Mouse (Mus musculus) layer of hippocampus, postnatal 36 days (tissue): ENCODE results near the gene Il1f10. TPM values are rescaled to one million over a fixed set of nuclear protein-coding genes. Genes with fewer than 3 reads are reported as not detected.

Experiments used
- DNase-seq, 2 experiments: peaks; one replicate each; pipeline ENCODE4 v3.0.0; 2022
- total RNA-seq, 2 experiments: library from RNA; stranded (reverse); gene quantifications; 2 replicates each; pipeline ENCODE4 v1.2.3; 2021

Gene Il1f10
- not detected for total RNA-seq

DNA sequence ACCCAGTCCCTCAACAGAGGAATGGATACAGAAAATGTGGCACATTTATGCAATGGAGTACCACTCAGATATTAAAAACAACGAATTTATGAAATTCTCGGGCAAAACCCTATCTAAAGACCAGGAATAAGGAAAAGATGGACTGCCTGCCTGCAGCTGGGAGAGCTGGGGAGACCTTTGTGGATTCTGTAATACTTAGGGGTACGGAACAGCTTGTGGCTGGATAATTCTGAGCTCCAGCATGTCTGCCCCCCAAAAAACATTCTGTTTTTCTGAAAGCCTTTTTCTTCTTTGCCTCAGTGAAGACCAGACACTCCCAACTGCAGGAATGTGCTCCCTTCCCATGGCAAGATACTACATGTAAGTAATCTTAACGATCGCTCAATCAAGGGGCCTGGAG is at the start of gene Il1f10:
TSS of gene Il1f10 (plus strand) at position 301 of the 400 bp plus-strand sequence.
- no peak for DNase-seq

- DNase-seq: no peak
Observed at GRCm38 (mm10) chr2:24267503-24267902, 23.5 kb upstream of the Il1f10 start.

DNA sequence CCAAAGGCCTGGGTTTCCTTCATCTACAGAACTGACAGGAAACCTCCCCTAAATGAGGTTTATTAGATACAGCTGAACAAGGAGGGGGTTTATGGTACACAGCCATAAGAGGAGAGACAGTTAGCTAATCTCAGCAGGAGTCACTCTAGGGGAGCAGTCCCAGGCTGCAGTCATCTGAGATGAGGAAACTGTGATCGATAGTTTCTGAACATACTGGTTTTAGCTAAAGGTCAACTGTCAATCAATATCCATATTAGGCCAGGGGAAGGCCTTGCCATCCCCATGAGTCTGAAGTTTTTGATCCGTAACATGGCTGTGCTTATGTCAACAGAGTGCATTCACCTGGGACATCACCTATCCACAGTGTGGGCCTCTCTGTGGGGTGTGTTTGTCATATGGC is 17.4 kb upstream of the Il1f10 start:
- DNase-seq: no peak

- no peak for DNase-seq
Observed at GRCm38 (mm10) chr2:24275146-24275545, 15.8 kb upstream of the Il1f10 start.

- DNase-seq: no peak
Observed at GRCm38 (mm10) chr2:24276654-24277053, 14.3 kb upstream of the Il1f10 start, which contains the start of gene Il1f5. Gene Il1f5, plus strand, starts transcription at chr2:24276954.

DNA sequence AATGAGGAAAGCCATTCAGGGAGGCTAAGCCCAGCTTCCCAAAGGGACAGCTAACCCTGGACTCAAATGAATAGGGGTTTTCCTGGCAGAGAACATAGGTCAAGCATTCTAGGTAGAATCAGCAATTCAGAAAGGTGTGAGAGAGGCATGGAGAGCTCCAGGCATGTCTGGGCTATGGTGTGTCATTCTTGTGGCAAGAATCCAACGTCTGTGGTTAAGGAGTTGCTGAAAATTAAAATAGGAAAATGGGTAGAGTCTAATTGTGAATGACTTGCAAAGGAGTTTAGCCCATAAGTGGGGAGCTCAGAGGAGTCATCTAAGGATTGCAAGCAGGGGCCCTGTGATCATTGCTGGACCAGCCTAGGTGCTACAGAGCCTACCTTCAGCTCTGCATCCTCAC is 3.6 kb downstream of the Il1f10 start:
- no peak for DNase-seq

DNA sequence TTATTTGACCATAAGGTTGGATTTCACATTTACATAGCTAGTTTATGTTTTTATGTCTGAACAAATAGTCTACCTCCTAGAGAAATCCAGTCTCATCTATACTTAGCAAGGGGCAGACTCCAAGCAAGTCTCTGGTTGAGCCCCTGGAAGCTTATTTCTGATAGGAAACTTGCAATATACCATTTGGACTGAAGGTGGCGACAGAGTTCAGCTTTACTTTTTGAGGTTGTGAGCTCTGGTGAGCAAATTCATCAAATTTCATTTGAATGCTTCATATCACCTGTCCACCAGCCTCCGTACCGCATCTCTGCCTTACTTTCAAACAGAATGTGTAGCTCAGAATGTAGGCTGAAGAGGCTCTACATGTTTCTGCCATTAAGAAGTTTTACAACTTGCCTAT is 5.8 kb downstream of the Il1f10 start:
- peak in 1 of 2 experiments; percentile 8 for DNase-seq

GRCm38 (mm10) chr2:24311302-24312001 is 20.5 kb downstream of the Il1f10 start:
- DNase-seq: no peak

DNA sequence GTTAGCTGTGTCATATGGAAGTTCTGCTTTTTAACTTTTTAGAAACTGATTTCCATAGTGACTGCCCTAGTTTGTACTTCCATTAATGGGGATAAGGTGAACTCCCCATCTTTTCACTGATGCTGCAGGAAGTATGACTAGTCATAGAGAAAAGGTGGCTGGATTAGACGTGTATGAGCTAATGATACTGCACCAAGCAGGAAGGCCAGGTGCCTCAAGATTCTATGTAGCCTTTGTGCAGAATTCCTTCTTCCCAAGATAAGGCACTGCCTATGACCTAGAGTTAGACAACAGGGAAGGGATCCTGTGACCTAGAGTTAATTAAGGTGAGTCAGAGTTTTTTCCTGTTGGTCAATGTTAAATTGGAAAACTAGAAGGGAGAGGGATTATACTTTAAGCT is 25.9 kb downstream of the Il1f10 start:
- no peak for DNase-seq

- no peak for DNase-seq
Observed at GRCm38 (mm10) chr2:24317919-24318598, 27.1 kb downstream of the Il1f10 start.

- no peak for DNase-seq
Observed at GRCm38 (mm10) chr2:24335333-24335732, 44.3 kb downstream of the Il1f10 start.

DNA sequence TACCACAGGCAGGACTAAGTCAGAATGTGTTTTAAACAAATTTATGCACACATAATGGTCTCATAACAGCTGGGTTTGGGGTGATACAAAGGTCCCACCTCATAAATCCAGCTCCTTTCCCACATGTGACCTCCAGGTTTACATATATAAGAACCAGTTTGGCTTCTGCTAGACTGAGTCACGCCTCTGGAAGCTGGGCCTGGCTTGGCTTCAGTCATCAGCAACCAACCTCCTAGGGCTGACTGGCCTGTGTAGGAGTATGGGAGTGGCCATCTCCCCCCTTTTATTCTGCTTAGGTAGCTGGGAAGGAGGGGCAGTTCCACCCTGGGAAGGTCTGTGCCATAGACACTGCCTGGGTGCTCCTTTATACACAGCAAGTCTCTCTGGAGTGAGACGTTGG is 45.5 kb downstream of the Il1f10 start, which contains the start of gene Il1rn:
TSS of gene Il1rn (plus strand) at position 309 of the 400 bp plus-strand sequence.
- DNase-seq: no peak

DNA sequence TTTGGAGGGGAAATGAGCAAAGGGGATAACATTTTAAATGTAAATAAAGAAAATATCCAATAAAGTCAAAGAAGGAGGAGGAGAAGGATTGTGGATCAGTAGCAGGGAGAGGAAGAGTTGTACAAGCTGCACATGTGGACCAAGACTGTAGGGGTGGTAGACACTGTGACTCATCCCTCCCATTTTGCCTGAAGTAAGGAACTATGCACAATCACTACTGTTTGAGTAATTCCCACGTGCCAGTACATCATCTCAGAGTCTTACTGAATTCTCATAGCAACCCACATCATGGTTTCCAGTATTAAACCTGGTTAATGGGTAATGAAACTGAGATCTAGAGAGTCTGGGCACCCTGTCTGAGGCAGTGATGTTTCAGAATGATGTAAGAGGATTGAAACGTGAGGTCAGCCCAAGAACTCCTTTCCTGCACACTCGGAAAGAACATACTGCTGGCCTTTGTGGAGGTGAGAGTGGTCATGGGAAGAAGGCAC is 50.4 kb downstream of the Il1f10 start:
- DNase-seq: no peak

Other genes with a start within 250 kb of the Il1f10 start
- gene Hnmt, start 241.8 kb upstream of the Il1f10 start, total RNA-seq: 10 to 100 TPM; 26.3 to 28.3 TPM
- not detected for gene Tbpl2, start 194.6 kb upstream of the Il1f10 start, total RNA-seq
- not detected for gene Il1f8, start 138.0 kb upstream of the Il1f10 start, total RNA-seq
- gene Il1f9, start 104.7 kb upstream of the Il1f10 start, total RNA-seq: not detected
- not detected for gene Il1f6, start 75.8 kb upstream of the Il1f10 start, total RNA-seq
- not detected for gene Il1f5, start 14.2 kb upstream of the Il1f10 start, total RNA-seq
- gene Il1rn, start 45.7 kb downstream of the Il1f10 start, total RNA-seq: not detected
- gene Psd4, start 76.4 kb downstream of the Il1f10 start, total RNA-seq: 1 to 10 TPM in 1 of 2 experiments, under 1 TPM in 1; 0.55 to 2.0 TPM
- not detected for gene Pax8, start 184.4 kb downstream of the Il1f10 start, total RNA-seq